Mouse (Mus musculus) lung, adult 2 months (tissue): ENCODE results near the gene Sag.

Source experiments
- CTCF ChIP-seq: fragments of 200-500 bp; IDR thresholded peaks from 2 replicates; pipeline ENCODE4 v1.5.1; 2011; ENCODE audit warnings: mild to moderate bottlenecking, low read length, control low read depth; ENCODE audit not compliant: insufficient read depth
- POLR2A ChIP-seq: fragments of 200-500 bp; IDR thresholded peaks from 2 replicates; pipeline ENCODE4 v1.6.1; 2011; ENCODE audit warnings: low read depth, mild to moderate bottlenecking, control low read depth, low read length, borderline replicate concordance; ENCODE audit errors: extremely low read depth

GRCm38 (mm10) chr1:87879494-87880325 is 76.2 kb downstream of the Sag start:
- TF ChIP-seq POLR2A (no peak), CTCF (no peak)
